Mouse (Mus musculus): ENCODE measurements around the gene Elane. TPM values are rescaled to one million over a fixed set of nuclear protein-coding genes. Genes with fewer than 3 reads are reported as not detected.

Gene Elane
- not detected for total RNA-seq (2021)

DNA sequence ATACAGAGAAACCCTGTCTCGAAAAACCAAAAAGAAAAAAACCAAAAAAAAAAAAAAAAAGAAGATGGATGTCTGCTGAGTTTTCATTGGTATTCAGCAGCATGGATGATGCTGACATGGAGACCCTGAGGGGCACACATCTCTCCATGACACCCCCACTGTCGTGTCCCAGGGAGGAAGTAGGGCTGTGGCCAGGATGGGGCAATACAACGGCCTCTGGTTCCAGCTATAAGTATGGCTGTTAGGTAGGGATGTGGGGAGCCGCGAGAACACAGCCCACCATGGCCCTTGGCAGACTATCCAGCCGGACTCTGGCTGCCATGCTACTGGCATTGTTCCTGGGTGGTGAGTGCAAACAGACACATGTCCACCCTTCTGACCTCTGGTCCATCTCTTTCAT lies at the start of gene Elane:
Elane (plus strand) TSS at position 194 of the 400 bp plus-strand sequence.
- DNase-seq (ENCODE audit: low spot score): no peak
- intact Hi-C loops (cut with DNase I): no loop called here

DNA sequence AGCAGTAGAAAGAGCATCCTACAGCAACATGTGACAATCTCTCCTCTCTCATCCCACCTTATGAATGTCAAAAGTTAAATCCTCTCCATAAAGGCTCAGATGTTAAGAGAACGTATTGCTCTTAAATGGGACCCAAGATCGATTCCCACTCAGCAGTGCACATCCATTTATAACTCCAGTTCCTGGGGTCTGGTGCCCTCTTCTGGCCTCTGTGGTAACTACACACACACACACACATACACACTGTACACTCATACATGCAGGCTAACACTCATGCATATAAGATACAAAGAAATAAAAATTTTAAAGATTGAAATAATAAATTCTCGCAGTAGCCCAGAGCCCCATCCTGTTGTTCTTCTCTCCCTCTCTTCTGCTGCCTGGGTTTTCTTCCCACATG lies 49.1 kb upstream of the Elane start:
- DNase-seq (ENCODE audit: low spot score): no peak
- intact Hi-C loops (cut with DNase I): no loop called here

DNA sequence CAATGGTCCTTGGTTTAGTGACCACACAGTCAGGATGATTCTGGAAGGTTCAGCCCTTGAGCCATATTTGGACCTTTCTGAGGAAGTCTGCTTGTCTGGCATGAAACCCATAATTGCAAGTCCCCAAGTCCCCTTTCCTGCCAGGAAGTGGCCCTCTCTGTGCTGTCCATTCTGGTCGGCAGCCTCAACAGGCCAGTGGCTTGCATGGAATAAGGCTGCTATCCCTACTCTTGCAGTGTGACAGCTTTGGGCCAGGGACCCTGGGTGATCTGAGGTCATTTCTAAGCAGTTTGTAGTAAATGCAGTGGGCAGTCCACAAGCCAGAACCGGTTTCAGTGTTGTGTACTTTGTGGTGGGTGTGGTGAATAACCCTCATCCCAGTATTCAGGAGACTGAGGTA lies 47.9 kb upstream of the Elane start:
- DNase-seq (ENCODE audit: low spot score): no peak
- intact Hi-C loops (cut with DNase I): no loop called here

DNA sequence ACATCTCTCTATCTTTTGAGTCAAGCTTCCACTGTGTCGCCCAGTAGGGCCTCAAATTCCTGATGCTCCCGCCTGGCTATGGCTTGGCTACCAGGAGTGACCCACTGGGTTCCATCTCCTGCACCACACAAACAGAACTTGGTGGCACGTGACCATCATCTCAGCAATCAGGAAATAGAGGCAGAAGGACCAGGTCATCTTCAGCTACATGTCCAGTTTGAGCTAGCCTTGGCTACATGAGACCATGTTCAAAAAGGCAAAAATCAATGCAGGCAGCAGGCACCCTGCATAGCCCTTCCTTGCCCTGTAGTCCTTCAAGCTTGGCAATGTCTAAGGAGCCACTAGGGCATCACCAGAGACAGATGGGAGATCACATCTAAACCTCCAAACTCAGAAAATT lies 46.0 kb upstream of the Elane start:
- intact Hi-C loops (cut with DNase I): loop anchor here (2.0 kb wide), 1 partner anchor 17 kb away; no protein-coding TSS in a partner anchor
- no peak for DNase-seq (ENCODE audit: low spot score)

DNA sequence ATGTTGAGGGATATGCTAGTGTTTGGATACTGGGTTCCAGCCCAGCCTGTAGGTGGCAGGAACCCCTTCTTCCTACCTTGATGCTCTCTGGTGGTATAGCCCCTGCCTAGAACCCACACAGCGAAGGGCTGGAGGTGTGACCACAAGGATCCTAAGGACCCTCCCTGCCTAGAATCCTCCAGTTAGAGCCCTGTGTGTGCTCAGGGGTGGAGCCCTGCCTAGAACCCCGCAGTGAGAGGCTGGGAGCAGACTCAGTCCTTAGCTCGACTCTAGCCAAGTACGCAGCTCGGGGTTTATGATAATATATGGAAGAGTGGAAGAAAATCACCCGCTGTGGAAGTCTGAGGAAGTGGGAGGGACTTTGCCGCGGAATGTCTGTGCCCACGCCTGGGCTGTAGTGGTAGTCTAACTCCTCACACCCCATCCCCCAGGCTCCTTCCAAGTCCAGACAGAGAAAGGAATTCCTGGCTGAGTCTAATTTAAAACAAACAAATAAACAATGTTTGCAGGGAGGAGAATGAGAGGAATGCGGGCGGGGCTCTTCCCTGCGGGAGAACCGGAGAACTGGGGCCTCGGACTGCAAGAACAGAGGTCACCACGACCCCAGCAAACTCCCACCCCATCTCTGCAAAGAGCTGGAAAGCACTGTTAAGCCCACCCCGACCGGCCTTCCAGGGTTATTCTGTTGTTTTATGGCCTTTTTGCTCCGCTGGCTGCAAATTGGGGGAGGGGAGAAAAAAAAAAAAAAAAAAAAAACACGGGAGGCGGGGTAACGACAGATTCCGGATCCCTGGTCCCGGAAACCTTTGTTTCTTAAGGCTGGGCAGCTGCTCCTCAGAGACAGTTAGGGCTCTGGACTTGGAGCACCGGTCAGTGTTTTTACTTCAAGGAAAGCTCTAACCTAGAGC lies 45.1 kb upstream of the Elane start:
- peak; percentile 65 for DNase-seq (ENCODE audit: low spot score)
- intact Hi-C loops (cut with DNase I): loop anchor here (2.0 kb wide), 1 partner anchor 16 kb away; no protein-coding TSS in a partner anchor

DNA sequence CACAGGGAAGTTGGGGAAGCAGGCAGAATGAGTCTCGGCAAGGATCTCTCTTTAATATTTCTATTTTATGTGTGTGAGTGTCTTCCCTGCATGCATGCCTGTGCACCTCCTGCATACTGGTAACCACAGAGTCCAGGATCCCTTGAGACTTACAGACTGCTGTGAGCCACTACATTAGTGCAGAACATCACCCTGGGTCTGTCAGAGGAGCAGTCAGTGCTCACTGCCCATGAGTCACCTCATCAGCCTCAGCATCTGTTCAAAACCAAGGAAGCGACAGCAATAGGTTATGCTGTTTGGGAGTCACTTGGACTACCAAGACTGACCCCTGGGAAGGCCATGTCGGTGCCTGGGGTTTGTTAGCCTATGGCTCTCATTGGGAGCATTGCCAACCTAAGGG lies 43.7 kb upstream of the Elane start:
- no peak for DNase-seq (ENCODE audit: low spot score)
- intact Hi-C loops (cut with DNase I): no loop called here

DNA sequence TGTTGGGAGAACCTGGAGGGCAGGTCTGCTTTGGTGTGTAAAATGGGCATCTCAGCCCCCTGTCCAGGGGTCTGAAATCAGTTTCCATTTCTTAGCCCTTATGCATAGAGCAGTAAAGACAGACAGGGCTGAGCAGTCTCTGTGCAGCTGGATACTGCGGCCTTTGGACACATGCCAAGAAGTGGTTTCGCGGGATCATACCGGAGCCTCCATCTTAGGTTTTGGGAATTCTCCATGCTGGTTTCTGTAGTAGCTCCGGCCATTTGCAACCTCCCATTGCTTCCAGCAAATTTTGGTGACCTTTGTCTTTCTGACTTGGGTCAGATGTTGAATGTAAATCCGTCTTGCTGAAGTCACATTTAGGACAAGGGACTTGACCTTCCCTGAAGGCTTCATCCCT lies 42.6 kb upstream of the Elane start:
- intact Hi-C loops (cut with DNase I): no loop called here
- no peak for DNase-seq (ENCODE audit: low spot score)

DNA sequence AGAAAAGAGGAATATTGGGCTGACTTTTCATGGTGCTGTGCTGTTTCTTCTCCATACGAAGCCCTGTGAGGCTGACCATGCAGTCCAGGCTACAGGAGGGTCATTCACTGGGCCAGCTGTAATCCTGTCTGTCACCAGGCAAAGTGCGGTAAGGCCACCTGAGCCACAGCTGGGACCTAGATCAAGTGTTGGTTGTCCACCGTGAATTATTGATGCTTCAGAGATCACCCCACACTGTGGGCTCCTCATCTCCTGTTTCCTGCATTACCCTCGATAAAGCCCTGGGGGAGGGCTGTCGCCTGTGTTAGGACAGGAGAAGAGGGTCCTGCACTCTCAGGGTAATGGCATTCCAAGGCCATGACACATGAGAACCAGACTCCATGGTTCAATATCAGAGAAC lies 39.5 kb upstream of the Elane start:
- intact Hi-C loops (cut with DNase I): no loop called here
- no peak for DNase-seq (ENCODE audit: low spot score)

DNA sequence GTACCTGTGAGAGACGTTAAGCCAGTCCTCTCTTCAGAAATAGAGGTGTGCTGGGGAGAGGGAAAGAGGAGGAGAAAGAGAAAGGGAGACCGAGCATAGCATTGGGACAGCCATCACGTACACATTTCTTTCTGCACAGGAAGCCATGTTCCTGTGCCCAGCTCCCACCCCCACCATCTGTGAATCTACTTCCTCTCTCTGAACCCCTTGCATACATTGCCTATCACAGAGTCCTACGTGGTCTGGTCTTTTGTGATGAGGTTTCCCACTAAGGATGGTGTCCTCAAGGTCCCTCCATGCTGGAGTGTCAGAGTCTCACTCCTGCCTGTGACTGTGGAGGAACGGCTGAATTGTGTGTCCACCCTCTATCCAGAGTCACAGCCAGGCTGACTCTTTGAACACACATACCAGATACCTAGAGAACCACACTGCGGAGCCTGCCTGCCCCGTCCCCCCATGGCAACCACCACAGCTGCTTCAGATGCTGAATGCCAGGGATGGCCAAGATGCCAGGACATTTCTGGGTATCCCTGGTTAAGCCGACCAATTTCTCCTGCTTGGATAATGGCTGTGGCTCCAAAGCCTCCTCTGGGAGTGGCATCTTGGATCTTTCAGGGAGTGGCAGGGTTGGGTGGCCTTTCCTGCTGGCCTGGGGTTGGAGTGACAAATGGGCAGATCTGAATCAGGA lies 36.0 kb upstream of the Elane start:
- intact Hi-C loops (cut with DNase I): loop anchor here (10.0 kb wide), 1 partner anchor 295 kb away; the partner anchor contains the start of genes Cbarp and Midn
- DNase-seq (ENCODE audit: low spot score): no peak

DNA sequence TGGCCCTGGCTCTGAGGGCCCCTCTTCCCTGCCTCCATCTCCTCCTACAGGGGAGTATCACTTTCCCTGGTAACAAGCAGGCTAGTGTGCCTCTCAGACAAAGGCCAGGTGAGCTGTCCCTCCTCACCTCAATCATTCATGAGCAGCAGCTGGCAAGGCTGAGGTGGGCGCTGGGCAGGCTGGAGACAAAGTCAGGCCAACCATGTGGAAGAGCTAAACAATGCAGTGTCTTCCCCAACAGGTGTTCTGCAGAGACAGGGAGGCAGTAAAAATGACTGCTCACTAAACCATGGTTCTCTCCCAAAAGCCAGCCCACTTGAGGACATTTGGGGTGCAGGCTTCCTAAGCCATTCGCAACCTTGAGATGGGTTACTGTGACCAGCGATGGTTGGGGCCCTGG lies 34.4 kb upstream of the Elane start:
- no peak for DNase-seq (ENCODE audit: low spot score)
- intact Hi-C loops (cut with DNase I): loop anchor here (10.0 kb wide), 1 partner anchor 293 kb away; the partner anchor contains the start of genes Cbarp and Midn

DNA sequence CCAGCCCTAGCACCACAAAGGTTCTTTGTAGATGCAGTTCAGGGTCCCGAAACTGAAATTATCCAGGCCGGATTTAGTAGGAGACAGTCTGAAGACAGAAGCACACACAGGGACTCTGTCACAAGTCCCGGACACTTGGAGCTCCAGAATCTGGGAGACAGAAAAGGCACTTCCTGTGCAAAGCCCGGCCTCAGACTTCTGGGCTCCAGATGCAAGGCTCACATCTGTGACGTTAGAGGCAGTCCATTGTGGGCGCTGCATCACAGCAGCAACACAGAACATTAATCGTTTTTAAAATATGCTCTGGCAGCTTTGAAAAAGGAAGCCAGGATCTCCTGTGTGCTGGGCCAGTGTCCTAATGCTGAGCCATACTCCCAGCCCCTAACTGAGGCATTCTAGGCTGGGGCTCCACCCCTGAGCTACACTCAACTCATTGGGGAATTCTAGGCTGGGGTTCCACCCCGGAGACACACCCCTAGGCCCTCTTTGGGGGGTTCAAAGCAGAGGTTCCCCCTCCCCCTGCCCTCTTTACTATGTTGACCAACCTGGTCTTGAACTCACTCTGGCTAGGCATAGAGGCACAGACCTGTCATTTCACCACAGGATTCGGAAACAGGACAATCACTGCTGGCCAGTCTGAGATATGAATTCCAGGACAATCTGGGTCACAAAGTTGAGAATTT lies 33.8 kb upstream of the Elane start:
- intact Hi-C loops (cut with DNase I): loop anchor here (10.0 kb wide), 1 partner anchor 293 kb away; the partner anchor contains the start of genes Cbarp and Midn
- peak; percentile 52 for DNase-seq (ENCODE audit: low spot score)

DNA sequence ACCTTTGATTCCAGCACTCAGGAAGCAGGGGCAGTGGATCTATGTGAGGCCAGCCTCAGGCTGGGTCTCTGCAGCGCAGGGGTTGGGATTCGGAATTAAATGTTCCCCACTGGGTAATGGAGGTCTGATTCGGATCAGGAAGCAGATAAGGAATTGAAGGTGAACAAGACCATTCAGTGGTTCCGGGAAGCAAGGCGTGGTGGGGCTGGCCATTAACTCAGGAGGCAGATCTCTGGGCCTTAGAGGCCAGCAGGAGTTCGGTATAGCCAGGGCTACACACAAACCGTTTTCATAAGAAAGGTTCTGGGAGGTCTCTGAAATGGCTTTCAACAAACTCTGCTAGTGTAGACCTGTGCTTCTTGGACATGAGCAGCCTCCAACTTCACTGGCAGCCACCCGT lies 33.2 kb upstream of the Elane start:
- no peak for DNase-seq (ENCODE audit: low spot score)
- intact Hi-C loops (cut with DNase I): loop anchor here (10.0 kb wide), 1 partner anchor 292 kb away; the partner anchor contains the start of genes Cbarp and Midn

DNA sequence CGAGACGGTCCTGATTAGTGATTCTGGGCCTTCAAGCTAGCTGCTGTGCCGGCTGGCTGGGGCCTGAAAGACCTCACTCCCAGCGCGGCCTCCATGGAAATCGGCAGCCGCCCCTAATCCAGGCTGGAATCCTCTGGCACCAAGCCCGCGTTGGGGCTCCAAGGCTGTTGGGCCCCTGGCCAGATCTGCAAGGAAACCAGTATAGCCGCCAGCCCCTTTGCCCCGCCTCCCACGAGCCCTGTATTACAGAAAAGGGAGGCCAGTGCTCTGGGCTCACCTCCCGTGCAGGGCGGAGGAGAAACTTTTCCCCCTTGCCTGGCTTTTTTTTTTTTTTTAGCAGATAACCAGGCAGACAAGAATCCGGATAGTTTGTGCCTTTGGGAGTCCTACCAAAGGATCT lies 32.7 kb upstream of the Elane start:
- intact Hi-C loops (cut with DNase I): loop anchor here (10.0 kb wide), 1 partner anchor 291 kb away; the partner anchor contains the start of genes Cbarp and Midn

DNA sequence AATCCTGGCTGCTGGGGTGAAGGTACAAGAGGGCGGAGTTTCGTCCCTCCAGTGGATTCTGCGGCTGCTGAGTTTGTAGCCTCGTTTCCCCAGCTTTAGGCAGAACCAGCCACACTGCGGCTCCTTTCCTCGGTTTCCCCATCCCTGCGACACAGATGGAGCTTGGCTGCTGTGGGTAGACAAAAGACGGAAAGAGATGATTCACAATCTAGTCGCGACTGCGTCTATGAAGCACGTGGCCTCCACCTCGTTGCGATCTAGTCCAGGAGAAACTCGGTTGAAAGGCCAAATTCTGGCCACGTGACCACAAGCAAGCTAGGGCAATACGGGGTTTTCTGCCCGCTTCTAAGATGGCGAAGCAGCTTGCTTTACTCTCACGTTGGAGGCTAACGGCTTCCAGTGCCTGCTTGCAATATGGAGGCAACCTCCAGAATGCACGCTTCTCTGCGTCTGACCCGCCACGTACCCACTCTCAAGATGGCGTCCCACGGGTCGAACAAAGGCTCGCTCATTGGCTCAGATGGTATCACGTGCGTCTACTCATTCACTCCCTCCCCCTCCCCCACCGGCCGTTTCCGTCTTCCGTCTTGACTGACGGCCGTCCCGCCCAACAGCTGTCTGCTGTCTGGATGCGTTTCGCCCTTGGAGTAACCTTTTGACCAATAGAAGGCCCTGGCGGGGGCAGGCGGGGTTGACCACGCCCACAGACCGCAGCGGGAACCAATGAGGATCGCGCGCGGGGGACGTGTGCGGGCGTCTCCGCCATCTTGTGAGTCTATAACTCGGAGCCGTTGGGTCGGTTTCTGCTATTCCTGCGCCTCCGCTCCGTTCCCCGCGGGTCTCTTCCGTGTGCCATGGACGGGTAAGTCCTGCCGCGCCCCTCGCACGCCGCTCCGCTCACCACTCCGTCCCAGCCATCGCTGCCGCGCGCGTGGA lies 31.9 kb upstream of the Elane start, which contains the start of gene Ptbp1:
Ptbp1 (plus strand) TSS at position 568 of the 936 bp plus-strand sequence.
- intact Hi-C loops (cut with DNase I): loop anchor here (10.0 kb wide), 1 partner anchor 291 kb away; the partner anchor contains the start of genes Cbarp and Midn

More for the DNA sequence above, 32.7 kb upstream of the Elane start:
- peak; percentile 93 for DNase-seq (ENCODE audit: low spot score)

DNA sequence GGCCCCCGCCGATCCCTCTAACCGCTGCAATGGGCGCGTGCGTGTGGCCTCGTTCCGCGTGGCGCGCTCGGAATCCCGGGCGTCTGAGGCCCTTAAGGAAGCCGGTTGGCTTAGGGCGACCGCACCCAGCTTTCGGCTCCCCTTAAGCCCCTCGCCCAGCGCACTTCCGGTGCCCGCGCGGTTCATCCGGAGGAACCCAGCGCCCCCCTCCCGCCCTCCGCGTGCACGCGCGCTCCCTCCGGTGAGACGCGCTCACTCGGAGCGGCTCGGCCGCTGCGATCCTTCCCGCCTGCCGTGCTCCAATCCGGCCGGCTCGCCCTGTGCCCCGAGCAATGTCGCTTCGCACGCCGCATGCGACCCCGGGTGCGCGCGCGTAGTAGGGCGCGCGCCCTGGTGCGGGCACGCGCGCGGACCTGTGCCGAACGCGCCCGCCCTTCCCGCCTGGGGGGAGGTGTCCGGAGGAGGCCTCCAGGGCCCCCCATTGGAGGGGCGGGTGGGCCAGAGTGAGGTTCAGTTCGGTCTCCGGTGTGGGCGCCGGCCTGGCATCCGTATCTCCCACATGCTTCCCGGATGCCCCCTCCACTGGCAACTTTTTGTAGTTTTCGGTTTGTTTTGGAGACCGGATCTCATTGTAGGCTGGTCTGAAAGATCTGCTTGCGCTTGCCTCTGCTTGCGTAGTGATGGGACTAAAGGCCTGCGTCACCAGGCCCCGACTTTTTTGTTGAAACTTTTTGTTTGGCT lies 31.1 kb upstream of the Elane start:
- DNase-seq (ENCODE audit: low spot score): peak; percentile 52

More for the DNA sequence above, 31.9 kb upstream of the Elane start, which contains the start of gene Ptbp1:
- peak; percentile 98 for DNase-seq (ENCODE audit: low spot score)

DNA sequence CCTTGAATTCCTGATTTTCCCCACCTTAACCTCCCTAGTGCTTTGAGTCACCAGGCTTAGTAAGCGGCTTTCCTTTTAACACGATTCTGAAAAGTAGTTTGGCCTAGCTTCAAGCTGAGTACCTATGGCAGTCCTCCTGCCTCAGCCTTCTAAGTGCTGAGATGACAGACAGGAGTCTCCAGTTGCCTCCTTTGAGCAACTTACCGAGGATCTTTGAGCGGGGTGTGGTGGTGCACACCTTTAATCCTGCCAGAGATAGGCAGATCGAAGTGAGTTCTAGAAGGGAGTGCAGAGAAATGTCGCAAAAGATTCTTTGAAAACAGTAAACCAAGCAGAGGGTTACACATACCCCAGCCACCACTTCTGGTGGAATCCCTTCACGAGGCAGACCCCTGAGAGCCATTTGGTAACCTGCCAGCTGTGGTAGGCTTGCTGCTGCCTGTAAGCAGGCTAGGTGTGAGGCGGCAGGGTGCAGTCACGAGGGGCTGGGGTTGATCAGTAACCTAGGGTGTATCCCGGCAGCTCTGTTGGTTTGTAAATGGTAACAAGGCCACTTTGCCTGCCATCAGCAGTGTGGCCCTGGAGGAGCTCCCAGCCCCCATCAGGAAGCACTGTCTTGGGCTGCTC lies 30.4 kb upstream of the Elane start:
- intact Hi-C loops (cut with DNase I): loop anchor here (2.0 to 10.0 kb wide), 2 partner anchors 15 to 289 kb away; partner anchors contain the start of genes Cbarp and Midn
- DNase-seq (ENCODE audit: low spot score): no peak

More for the DNA sequence above, 31.1 kb upstream of the Elane start:
- intact Hi-C loops (cut with DNase I): loop anchor here (10.0 kb wide), 1 partner anchor 290 kb away; the partner anchor contains the start of genes Cbarp and Midn

DNA sequence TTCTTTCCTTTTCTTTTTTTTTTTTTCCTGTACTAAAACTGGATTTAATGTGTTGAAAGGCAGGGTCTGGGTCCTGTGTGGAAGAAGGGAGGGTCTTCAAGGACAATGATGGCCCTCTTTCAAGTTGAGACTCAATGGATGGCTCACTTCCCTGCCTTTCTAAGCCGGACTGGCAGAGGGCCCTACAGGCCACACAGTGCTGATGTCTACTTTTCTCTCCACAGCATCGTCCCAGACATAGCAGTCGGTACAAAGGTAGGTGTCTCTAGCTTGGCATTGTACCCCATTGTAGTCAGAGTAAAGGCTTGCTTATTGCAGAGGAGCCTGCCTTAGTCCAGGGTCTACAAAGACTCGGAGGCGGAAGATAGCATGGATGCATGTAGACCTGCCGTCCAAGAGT lies 29.8 kb upstream of the Elane start:
- DNase-seq (ENCODE audit: low spot score): no peak
- intact Hi-C loops (cut with DNase I): loop anchor here (2.0 to 10.0 kb wide), 2 partner anchors 15 to 289 kb away; partner anchors contain the start of genes Cbarp and Midn
